Mouse (Mus musculus) cerebellum, adult 2 months (tissue): ENCODE data around the gene Tsc22d1. TPM values are rescaled to one million over a fixed set of nuclear protein-coding genes. Genes with fewer than 3 reads are reported as not detected.

ENCODE experiments used
- DNase-seq, 2 experiments: peaks; one replicate each; pipeline ENCODE4 v3.0.0; 2021
- H3K27ac ChIP-seq: fragments of 200-500 bp; 2 replicates; pipeline ENCODE4 v1.5.1; 2012; ENCODE audit warnings: low read length, control low read depth, inconsistent platforms; ENCODE audit not compliant: insufficient read depth
- H3K27me3 ChIP-seq: fragments of 200-500 bp; 2 replicates; pipeline ENCODE4 v1.6.1; 2012; ENCODE audit warnings: inconsistent platforms, mild to moderate bottlenecking, low read length, moderate library complexity; ENCODE audit not compliant: control insufficient read depth, insufficient read depth
- H3K4me1 ChIP-seq: fragments of 200-500 bp; 2 replicates; pipeline ENCODE4 v1.6.1; 2011; ENCODE audit warnings: low read length; ENCODE audit not compliant: control insufficient read depth, insufficient read depth
- H3K4me3 ChIP-seq: fragments of 200-500 bp; replicated peaks from 2 replicates; pipeline ENCODE3; 2011; ENCODE audit warnings: mild to moderate bottlenecking, low read depth, low read length, control low read depth; ENCODE audit not compliant: insufficient read depth
- CTCF ChIP-seq: fragments of 200-500 bp; IDR thresholded peaks from 2 replicates; pipeline ENCODE4 v1.5.1; 2011; ENCODE audit warnings: low read depth, mild to moderate bottlenecking, control low read depth, low read length, moderate library complexity, borderline replicate concordance; ENCODE audit not compliant: insufficient read depth
- POLR2A ChIP-seq: fragments of 200-500 bp; IDR thresholded peaks from 2 replicates; pipeline ENCODE4 v1.6.1; 2011; ENCODE audit warnings: low read length, control low read depth, borderline replicate concordance; ENCODE audit not compliant: insufficient read depth
- WGBS: fragments of 180-500 bp; shearing (Covaris S2); methylation state at CpG from one replicate; pipeline ENCODE4 v1.1.7; 2018; 5-methylcytosine and 5-hydroxymethylcytosine counted together
- polyA plus RNA-seq: library from polyadenylated mRNA; depleted of rRNA; stranded (reverse); fragments of >200 nt; gene quantifications from 2 replicates; pipeline ENCODE4 v1.2.3, GENCODE M21; 2012

Gene Tsc22d1
- polyA plus RNA-seq, 1 experiment, result 362 TPM

DNA sequence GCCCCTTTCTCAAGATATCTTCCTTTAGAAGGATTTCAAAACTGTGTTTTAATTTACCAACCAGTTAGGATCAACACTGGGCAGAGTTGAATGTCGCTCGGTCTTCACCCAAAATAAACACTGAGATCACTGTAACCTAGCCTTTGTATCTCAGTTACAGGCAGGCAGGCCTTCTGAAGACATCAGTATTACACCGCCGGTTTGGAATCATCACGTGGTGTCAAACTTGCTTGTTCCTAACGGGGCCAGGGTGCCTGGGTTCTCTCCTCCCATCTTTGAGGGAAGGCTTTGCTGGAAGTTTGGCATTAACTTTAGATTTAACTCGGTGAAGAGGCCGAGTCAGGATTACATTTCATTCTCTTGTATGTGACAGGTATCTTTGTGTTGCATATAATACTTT is 5.7 kb upstream of the Tsc22d1 start:
- no peak overlapping the region for H3K4me3 ChIP-seq
- H3K4me1 ChIP-seq, result no peaks in the 10 kb centered on the region
- 75% methylated on average over 8 of the region's 8 CpGs for WGBS
- no peak for DNase-seq
- H3K27me3 ChIP-seq, result no peaks in the 10 kb centered on the region
- no peak for TF ChIP-seq CTCF
- no peak for TF ChIP-seq POLR2A
- H3K27ac ChIP-seq, result no peak overlapping the region

DNA sequence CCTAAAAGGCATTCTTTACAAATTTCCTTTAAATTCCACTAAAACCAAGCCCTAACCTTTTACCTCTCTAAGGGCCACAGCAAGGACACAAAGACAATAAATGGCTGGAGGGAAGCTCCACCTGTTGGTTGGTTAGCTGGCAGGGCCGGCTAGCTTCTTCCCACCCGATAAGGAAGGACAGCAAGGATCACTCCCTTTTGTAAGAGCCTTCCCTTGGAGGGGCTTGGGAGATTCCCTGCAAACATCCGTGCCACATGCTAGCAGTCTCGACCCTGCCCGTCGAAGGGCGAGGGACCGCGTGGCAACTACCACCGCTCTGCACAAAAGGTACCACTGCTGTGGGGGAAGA is 1.0 kb upstream of the Tsc22d1 start:
- DNase-seq, result no peak
- Histone ChIP-seq H3K4me3 (peak overlapping the region; percentile 76), H3K27me3 (no peaks in the 10 kb centered on the region), H3K27ac (peak overlapping the region; percentile 55), H3K4me1 (peaks cover 19% of the 10 kb centered on the region)
- WGBS, result 2% methylated on average over 10 of the region's 10 CpGs
- TF ChIP-seq CTCF (no peak; the same call in 1 of the 2 replicates), POLR2A (no peak)

DNA sequence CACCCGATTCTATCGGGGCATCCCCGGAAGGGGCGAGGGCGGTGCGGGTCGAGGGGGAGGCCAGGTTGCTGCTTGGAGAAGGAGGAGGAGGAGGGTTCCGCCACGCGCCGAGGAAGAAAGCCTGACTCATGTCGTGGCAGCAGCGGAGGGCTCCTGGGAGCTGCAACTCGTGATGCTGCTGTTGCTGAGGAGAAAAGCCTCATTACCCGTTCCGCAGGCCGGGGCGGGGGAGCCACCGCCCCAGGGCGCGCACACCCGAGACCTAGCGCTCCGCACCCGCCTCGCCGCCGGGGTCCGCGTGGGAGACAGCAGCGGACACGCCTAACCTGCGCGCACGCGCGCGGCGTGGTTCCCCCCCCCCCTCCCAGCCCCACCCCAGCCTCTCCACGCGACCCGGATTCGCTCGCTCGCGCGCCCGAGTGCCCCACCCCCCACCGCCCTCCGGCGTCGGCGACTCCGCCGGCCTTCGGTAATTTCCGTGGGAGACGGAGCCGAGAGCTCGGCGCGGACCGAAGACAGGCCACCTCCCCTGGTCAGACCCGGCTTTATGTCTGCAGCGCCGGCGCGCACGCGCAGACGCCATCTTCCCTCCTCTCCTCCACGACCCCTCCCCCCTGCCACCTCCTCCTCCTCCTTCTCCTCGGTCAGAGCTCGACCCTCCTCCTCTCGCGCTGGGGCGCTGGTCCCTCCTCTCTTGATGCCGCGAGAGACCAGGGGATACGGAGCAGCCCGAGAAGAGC is 469 bp upstream of the Tsc22d1 start:
- DNase-seq, result peak; percentile 98
- peaks cover 21% of the 10 kb centered on the region for H3K4me1 ChIP-seq
- no peak; the same call in none of the 2 replicates for TF ChIP-seq POLR2A
- TF ChIP-seq CTCF, result no peak
- peak overlapping the region; percentile 55 for H3K27ac ChIP-seq
- under 1% methylated on average over 54 of the region's 81 CpGs for WGBS
- H3K27me3 ChIP-seq, result no peaks in the 10 kb centered on the region
- peak overlapping the region; percentile 76 for H3K4me3 ChIP-seq

DNA sequence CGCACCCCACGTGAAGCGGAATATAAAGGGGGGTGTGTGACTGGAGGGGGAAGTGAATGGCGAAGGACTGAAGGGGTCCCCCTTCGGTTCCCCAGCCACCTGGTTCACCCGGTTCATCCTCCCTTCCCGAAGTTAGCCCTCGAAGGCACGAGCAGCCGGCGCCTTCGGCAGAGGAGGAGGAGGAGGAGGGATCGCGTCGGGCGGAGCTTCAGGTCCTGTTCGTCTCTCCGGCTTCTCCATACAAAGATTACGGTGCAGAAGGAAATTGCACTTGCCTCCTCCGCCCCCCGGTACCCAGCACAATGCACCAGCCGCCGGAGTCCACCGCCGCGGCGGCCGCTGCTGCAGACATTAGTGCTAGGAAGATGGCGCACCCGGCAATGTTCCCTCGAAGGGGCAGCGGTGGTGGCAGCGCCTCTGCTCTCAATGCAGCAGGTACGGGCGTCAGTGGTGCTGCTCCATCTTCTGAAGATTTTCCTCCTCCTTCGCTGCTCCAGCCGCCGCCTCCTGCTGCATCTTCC is 1.1 kb downstream of the Tsc22d1 start:
- TF ChIP-seq CTCF (no peak), POLR2A (no peak; the same call in 1 of the 2 replicates)

DNA sequence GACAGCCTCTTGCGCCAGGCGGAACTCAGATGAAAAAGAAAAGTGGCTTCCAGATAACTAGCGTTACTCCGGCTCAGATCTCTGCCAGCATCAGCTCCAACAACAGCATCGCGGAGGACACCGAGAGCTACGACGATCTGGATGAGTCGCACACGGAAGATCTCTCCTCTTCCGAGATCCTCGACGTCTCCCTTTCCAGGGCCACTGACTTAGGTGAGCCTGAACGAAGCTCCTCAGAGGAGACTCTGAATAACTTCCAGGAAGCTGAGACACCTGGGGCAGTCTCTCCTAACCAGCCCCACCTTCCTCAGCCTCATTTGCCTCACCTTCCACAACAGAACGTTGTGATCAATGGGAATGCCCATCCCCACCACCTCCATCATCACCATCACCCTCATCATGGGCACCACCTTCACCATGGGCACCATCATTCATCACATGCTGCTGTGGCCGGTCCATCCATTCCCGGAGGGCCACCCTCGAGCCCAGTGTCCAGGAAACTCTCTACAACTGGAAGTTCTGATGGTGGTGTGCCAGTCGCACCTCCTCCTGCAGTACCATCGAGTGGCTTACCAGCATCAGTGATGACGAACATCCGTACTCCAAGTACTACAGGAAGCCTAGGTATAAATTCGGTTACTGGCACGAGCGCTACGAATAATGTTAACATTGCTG is 1.7 kb downstream of the Tsc22d1 start:
- H3K27me3 ChIP-seq, result no peaks in the 10 kb centered on the region
- peaks cover 27% of the 10 kb centered on the region for H3K4me1 ChIP-seq
- peak overlapping the region; percentile 35; the same call in 1 of the 2 replicates for H3K27ac ChIP-seq
- DNase-seq, result peak in 1 of 2 experiments; percentile 26
- TF ChIP-seq POLR2A, result no peak
- no peak for TF ChIP-seq CTCF
- peak overlapping the region; percentile 76 for H3K4me3 ChIP-seq
- WGBS, result 31% methylated on average over 27 of the region's 27 CpGs

More for the DNA sequence above, 1.1 kb downstream of the Tsc22d1 start:
- peaks cover 24% of the 10 kb centered on the region for H3K4me1 ChIP-seq
- peak overlapping the region; percentile 35 for H3K27ac ChIP-seq
- peak overlapping the region; percentile 76 for H3K4me3 ChIP-seq
- H3K27me3 ChIP-seq, result no peaks in the 10 kb centered on the region
- under 1% methylated on average over 38 of the region's 38 CpGs for WGBS
- peak; percentile 66 to 72 for DNase-seq

DNA sequence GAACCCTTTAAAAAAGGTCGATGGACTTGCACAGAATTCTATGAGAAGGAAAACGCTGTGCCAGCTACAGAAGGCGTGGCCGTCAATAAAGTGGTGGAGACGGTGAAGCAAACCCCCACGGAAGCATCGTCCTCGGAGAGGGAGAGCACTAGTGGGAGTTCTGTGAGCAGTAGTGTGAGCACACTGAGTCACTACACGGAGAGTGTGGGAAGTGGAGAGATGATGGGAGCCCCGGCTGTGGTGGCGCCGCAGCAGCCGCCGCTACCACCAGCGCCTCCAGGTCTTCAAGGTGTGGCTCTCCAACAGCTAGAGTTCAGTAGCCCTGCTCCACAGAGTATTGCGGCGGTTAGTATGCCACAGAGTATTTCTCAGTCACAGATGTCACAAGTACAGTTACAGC is 2.6 kb downstream of the Tsc22d1 start:
- no peak for TF ChIP-seq CTCF
- no peak for TF ChIP-seq POLR2A
- Histone ChIP-seq H3K4me1 (peaks cover 27% of the 10 kb centered on the region), H3K27ac (no peak overlapping the region), H3K27me3 (no peaks in the 10 kb centered on the region), H3K4me3 (no peak overlapping the region)
- peak in 1 of 2 experiments; percentile 5 for DNase-seq
- WGBS, result 85% methylated on average over 17 of the region's 17 CpGs

DNA sequence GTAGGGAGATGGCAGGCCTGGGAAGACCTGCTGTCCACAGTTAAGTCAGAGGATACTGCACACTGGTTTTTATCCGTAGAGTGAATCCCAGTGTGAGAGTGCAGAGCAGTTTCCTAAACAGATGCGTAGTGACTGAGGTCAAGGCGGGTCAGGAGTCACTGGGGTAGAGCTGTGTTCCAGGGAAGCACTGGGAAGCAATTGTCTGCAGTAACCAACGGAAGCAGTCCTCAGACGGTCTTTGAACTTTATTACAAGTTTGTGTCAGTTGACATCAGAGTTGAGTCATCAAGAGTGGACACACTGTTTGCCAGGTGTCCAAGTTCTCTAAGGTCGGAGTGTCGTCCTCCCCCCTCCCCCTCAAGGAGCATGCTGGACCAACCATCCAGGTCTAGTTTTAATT is 6.0 kb downstream of the Tsc22d1 start:
- H3K27ac ChIP-seq, result no peak overlapping the region
- peaks cover 27% of the 10 kb centered on the region for H3K4me1 ChIP-seq
- TF ChIP-seq CTCF (no peak), POLR2A (no peak)
- DNase-seq, result peak in 1 of 2 experiments; percentile 15
- H3K27me3 ChIP-seq, result no peaks in the 10 kb centered on the region
- 31% methylated on average over 7 of the region's 7 CpGs for WGBS
- H3K4me3 ChIP-seq, result peak overlapping the region; percentile 20
